Mouse (Mus musculus) lung, postnatal 36 days (tissue): Measurements from ENCODE around the gene Cdca4.

Experiments
- DNase-seq: peaks from one replicate; pipeline ENCODE4 v3.0.0; 2022; ENCODE audit warnings: mixed read lengths

The Cdca4 gene

GRCm38 (mm10) chr12:112829244-112829864 is at the start of gene Cdca4:
TSS of gene Cdca4 (minus strand) at chr12:112829423.
- DNase-seq, result peak; percentile 98

- no peak for DNase-seq
Measured at GRCm38 (mm10) chr12:112877607-112878020, 48.4 kb upstream of the Cdca4 start.

GRCm38 (mm10) chr12:112877073-112877576 is 47.9 kb upstream of the Cdca4 start:
- no peak for DNase-seq

GRCm38 (mm10) chr12:112876332-112877072 is 47.3 kb upstream of the Cdca4 start:
- peak; percentile 90 for DNase-seq

- peak; percentile 97 for DNase-seq
Measured at GRCm38 (mm10) chr12:112875225-112876013, 46.2 kb upstream of the Cdca4 start.

- no peak for DNase-seq
Measured at GRCm38 (mm10) chr12:112874199-112874598, 45.0 kb upstream of the Cdca4 start.

- peak; percentile 84 for DNase-seq
Measured at GRCm38 (mm10) chr12:112873452-112874190, 44.4 kb upstream of the Cdca4 start.

- no peak for DNase-seq
Measured at GRCm38 (mm10) chr12:112872991-112873390, 43.8 kb upstream of the Cdca4 start.

GRCm38 (mm10) chr12:112871272-112871671 is 42.0 kb upstream of the Cdca4 start:
- DNase-seq, result no peak

- no peak for DNase-seq
Measured at GRCm38 (mm10) chr12:112870775-112871174, 41.6 kb upstream of the Cdca4 start.

- no peak for DNase-seq
Measured at GRCm38 (mm10) chr12:112869783-112870204, 40.6 kb upstream of the Cdca4 start.

- DNase-seq, result no peak
Measured at GRCm38 (mm10) chr12:112868178-112869087, 39.2 kb upstream of the Cdca4 start, which contains the start of gene Gpr132. TSS of gene Gpr132 (minus strand) at chr12:112868228.

GRCm38 (mm10) chr12:112867106-112867674 is 38.0 kb upstream of the Cdca4 start:
- DNase-seq, result no peak

GRCm38 (mm10) chr12:112866467-112867080 is 37.4 kb upstream of the Cdca4 start:
- no peak for DNase-seq

- peak; percentile 55 for DNase-seq
Measured at GRCm38 (mm10) chr12:112864804-112865203, 35.6 kb upstream of the Cdca4 start.

GRCm38 (mm10) chr12:112861911-112862321 is 32.7 kb upstream of the Cdca4 start:
- peak; percentile 54 for DNase-seq

GRCm38 (mm10) chr12:112860765-112861164 is 31.5 kb upstream of the Cdca4 start:
- DNase-seq, result no peak

GRCm38 (mm10) chr12:112859930-112860329 is 30.7 kb upstream of the Cdca4 start:
- no peak for DNase-seq

- DNase-seq, result no peak
Measured at GRCm38 (mm10) chr12:112858581-112859336, 29.5 kb upstream of the Cdca4 start.
